Mouse (Mus musculus) c-Kit-positive CD71-positive TER-119-negative erythroid progenitor cells, embryonic 14.5 days (primary cell): Measurements from ENCODE around the gene Mau2.

ENCODE experiments used
- DNase-seq: peaks from one replicate; pipeline ENCODE4 v3.0.0-alpha.2; 2013; ENCODE audit warnings: low read depth

Gene Mau2

GRCm38 (mm10) chr8:69973442-69974161 lies 68.9 kb downstream of the Mau2 start:
- no peak for DNase-seq

GRCm38 (mm10) chr8:69973063-69973441 lies 69.5 kb downstream of the Mau2 start:
- DNase-seq: no peak

DNA sequence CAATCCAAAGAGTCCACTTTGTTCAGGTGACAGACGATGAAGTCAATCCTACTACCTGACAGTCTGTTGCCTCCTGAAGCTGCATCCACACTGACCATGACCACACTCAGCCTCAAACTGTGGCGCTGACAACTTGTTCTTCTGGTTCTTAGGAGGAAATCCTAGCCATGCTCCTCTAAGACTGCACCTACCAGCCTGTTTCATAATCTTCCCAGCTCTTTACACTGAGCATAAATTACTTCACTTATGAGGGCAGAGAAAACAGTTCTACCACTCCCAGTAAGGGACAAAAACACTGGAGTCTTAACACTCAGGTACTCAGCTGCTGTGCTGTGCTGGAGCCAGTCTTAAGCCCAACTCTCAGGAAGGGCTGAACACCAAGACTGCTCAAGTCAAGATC lies 71.7 kb downstream of the Mau2 start:
- no peak for DNase-seq

DNA sequence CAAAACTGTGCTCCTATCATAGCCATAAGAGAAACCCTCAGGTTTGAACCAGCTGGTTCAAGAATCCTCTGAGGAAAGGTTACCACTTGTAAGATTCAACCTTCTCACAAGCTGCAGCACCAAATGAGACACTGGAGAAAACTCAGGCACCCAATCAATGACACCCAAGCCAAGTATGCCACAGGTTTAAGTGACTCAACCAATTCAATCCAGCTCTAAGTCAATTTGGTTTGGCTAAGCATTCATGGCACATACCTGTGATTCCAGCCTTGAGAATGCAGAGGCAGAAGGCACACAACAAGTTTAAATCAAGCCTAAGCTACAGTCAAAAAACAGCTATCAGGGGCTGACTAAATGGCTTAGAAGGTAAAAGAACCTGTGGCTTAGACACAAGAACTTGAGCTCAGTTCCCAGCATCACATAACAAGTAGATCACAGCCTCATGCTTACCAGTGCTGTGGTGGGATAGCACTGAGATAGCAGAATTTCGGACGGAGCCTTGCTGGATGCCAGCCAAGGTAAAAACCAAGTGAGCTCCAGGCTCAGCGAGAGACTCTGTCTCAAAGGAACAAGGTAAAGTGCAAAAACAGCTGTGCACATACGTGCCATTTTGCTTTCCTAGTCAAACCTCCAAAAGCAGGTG lies 75.1 kb downstream of the Mau2 start:
- DNase-seq: no peak
